Mouse (Mus musculus) brain, embryonic 14.5 days (tissue): ENCODE measurements around the gene Ipcef1. TPM values are rescaled to one million over a fixed set of nuclear protein-coding genes. Genes with fewer than 3 reads are reported as not detected.

Experiments
- DNase-seq: peaks from one replicate; pipeline ENCODE4 v3.0.0-alpha.2; 2011; ENCODE audit warnings: low read depth
- CTCF ChIP-seq: fragments of 200-500 bp; IDR thresholded peaks from 2 replicates; pipeline ENCODE4 v1.5.1; 2012; ENCODE audit warnings: inconsistent platforms, mild to moderate bottlenecking, moderate library complexity, borderline replicate concordance; ENCODE audit not compliant: insufficient read depth, insufficient read length; ENCODE audit errors: extremely low read depth
- POLR2A ChIP-seq: fragments of 200-500 bp; IDR thresholded peaks from 2 replicates; pipeline ENCODE4 v1.6.1; 2012; ENCODE audit warnings: mild to moderate bottlenecking, inconsistent platforms, borderline replicate concordance; ENCODE audit not compliant: poor library complexity, insufficient read depth, insufficient read length, severe bottlenecking; ENCODE audit errors: extremely low read depth
- polyA plus RNA-seq: library from polyadenylated mRNA; depleted of rRNA; stranded (reverse); fragments of >200 nt; gene quantifications from 2 replicates; pipeline ENCODE4 v1.2.3, GENCODE M21; 2012

Ipcef1 gene
- polyA plus RNA-seq, 1 experiment = 1.6 TPM

- DNase-seq = no peak
- TF ChIP-seq POLR2A (no peak), CTCF (no peak)
These were observed 115.4 kb downstream of the Ipcef1 start for GRCm38 (mm10) chr10:6936671-6937425.

- TF ChIP-seq CTCF (no peak), POLR2A (no peak)
- DNase-seq = peak; percentile 28
These were observed 117.5 kb downstream of the Ipcef1 start for GRCm38 (mm10) chr10:6934776-6935175.

GRCm38 (mm10) chr10:6930889-6931288 lies 121.4 kb downstream of the Ipcef1 start:
- TF ChIP-seq POLR2A (no peak), CTCF (no peak)
- DNase-seq = no peak

- TF ChIP-seq CTCF = no peak
- DNase-seq = no peak
These were observed 121.9 kb downstream of the Ipcef1 start for GRCm38 (mm10) chr10:6930398-6930797.

- TF ChIP-seq POLR2A (no peak), CTCF (no peak)
- DNase-seq = no peak
These were observed 123.4 kb downstream of the Ipcef1 start for GRCm38 (mm10) chr10:6928905-6929304.

DNA sequence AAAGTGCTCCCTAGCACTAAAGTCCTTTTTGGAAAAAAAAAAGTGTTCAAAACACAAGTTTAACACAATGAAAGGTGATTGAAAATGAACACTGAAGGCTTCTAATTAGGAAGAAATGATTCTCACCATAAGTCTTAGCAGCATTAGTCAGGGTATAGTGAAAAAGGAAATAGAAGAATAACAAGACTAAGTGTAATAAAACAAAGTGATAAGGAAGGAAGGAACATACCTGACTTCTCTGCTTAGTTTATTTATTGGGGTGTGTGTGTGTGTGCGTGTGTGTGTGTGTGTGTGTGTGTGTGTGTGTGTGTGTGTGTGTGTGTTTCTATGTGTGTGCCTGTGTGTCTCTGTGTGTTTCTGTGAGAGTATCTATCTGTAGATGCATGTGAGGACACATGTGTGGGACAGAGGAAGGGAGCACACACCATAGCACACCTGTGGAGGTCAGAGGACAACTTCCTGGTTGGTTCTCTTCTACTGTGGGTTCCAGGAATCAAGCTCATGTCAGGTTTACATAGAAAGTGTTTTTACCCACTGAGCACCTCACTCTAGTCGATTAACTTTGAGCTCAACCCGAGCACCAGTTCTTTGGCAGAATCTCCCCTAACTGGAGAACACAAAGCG lies 124.6 kb downstream of the Ipcef1 start:
- no peak for DNase-seq
- TF ChIP-seq CTCF (no peak), POLR2A (no peak)

DNA sequence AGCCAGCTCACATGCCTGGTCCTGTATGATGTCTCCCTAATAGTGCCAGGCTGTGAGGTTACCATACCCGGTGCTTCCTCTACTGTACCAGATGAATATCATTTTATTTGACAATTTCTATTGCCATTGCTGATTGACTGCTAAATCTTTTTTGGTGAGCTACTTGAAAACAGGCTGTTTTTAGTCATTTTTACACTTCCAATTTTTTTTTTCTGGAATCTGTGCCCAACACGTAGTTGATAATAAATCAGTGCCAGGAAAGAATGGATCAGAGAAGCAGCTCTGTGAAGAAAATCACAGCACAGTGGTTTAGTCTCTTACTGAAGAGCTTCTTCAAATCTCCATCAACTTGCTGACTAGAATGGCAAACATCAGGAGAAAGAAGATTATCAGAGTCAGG lies 125.6 kb downstream of the Ipcef1 start:
- peak; percentile 48 for DNase-seq

GRCm38 (mm10) chr10:6916545-6917257 lies 135.6 kb downstream of the Ipcef1 start:
- TF ChIP-seq POLR2A (no peak), CTCF (no peak)
- peak; percentile 96 for DNase-seq

More for the DNA sequence above, 125.6 kb downstream of the Ipcef1 start:
- TF ChIP-seq POLR2A (no peak), CTCF (no peak)

GRCm38 (mm10) chr10:6915991-6916390 lies 136.3 kb downstream of the Ipcef1 start:
- DNase-seq = peak; percentile 15
- TF ChIP-seq POLR2A (no peak), CTCF (no peak)

DNA sequence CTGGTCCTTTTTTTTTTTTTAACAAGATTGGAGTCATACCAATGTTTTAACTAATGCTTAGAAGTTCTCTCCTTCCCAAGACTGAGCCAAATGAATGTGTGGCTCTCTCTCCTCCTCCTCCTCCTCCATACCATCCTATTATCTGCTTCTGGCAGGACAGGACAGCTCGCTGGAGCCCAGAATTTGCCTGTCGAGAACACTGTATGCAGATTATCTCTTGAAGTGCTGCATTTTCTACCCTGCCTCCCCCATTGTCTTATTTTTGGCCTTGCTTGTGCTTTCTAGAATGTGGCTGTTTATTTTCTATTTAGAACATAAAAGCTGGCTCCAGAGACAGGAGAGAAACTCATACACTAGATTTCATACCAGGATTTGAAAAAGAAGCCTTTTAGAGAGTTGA lies 142.5 kb downstream of the Ipcef1 start:
- TF ChIP-seq CTCF = no peak
- DNase-seq = no peak

DNA sequence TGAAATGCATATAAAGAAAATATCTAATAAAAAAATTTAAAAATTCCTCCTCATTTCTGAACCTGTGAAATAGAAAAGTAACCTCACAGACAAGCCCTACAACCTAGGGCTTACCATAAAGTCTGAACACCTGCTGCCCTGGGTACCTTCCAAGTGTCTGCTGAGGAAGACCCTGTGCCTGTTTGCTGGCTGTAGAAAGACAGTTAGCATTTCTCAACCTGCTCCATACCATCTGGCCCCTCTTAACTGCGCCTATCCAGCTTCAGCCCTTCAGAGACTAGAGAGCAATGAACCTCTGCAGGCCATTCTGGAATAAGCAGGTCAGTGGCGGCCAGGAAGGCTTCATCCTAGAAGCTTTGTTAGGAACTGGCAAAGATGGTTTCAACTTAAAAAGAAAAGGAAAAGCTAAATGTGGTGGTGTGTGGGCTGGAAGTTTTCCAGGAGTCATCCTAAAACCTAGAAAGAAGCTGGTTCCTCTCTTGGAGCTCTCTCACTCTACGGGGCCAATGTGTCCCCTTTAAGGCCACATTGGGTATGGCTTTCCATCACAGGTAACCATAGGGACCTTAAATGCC lies 150.4 kb downstream of the Ipcef1 start:
- DNase-seq = peak; percentile 34

More for the DNA sequence above, 150.4 kb downstream of the Ipcef1 start:
- no peak for TF ChIP-seq CTCF
- TF ChIP-seq POLR2A = no peak
